Mouse (Mus musculus): ENCODE data around the gene Ddah1.

- TF ChIP-seq POLR2A (IDR thresholded peaks at IDR 0.05; ENCODE audit: insufficient read depth, low read depth, low read length) (no peak), CTCF (IDR thresholded peaks at IDR 0.05) (no peak)
Observed at GRCm38 (mm10) chr3:145903530-145903929, 145.1 kb downstream of the Ddah1 start.
